Mouse (Mus musculus): ENCODE data around the gene Stxbp2.
A peak's percentile ranks its signal among the peaks of the same experiment; 100 is the strongest.

DNA sequence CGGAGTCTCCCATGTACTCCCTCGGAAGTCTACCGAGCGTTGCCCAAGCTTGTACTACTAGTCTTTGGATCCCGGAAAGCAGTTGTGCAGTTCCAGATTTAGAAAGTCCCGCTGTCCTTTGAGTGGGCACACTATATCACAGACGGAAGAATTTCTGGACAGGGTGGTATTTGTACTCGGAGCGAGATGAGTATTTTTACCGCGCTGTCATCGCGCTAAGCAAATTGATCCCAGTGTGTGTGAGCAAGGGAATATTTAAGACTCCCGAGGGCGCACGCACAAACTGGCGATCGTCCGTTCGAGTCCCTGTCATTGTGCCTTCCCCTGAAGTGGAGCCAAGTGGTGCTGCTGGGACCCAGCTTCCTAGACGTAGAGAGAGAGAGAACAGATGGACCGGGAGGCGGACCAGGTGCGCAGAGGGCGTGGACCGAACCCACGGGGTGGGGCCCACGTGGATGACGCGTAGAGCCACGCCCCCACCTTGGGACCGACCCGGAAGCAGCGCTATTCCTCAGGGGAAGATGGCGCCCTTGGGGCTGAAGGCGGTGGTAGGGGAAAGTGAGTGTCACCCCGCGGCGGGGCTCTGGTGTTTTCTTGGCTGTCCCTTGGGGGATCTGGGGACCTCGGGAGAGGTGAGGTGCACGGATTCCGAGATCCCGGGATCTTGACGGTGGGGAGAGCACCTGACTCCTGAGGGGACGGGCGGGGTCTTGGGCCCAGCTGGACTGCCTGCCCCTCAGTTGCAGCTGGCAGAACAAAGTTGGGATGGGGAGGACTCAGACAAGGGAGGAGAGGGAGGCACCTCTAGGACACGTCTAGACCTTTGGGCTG lies at the start of gene Stxbp2:
- TF ChIP-seq CTCF (IDR thresholded peaks at IDR 0.05; ENCODE audit: low read depth) (peak; percentile 27; the same call in 1 of the 2 replicates), EP300 (IDR thresholded peaks at IDR 0.05; ENCODE audit: low read depth) (no peak)

All from liver, embryonic 14.5 days (tissue).